Mouse (Mus musculus) gastrocnemius, postnatal 25 days (tissue): ENCODE data around the gene Cox6b2. TPM values are rescaled to one million over a fixed set of nuclear protein-coding genes. Genes with fewer than 3 reads are reported as not detected.

Source experiments
- DNase-seq: peaks from one replicate; pipeline ENCODE4 v3.0.0; 2022
- total RNA-seq, 2 experiments: library from RNA; stranded (reverse); gene quantifications; 1 replicate in 1 of 2; 2 replicates in 1 of 2; pipeline ENCODE4 v1.2.3; 2021

The Cox6b2 gene
- total RNA-seq, 2 experiments from 2014 or later = 1.4 to 2.2 TPM

GRCm38 (mm10) chr7:4719276-4719675 lies 33.6 kb downstream of the Cox6b2 start:
- no peak for DNase-seq

- DNase-seq = no peak
Observed at GRCm38 (mm10) chr7:4716955-4717354, 35.9 kb downstream of the Cox6b2 start.

GRCm38 (mm10) chr7:4712594-4712993 lies 40.3 kb downstream of the Cox6b2 start:
- DNase-seq = no peak

GRCm38 (mm10) chr7:4705098-4705497 lies 47.8 kb downstream of the Cox6b2 start:
- DNase-seq = no peak

GRCm38 (mm10) chr7:4703195-4703594 lies 49.7 kb downstream of the Cox6b2 start:
- DNase-seq = no peak

- peak; percentile 30 for DNase-seq
Observed at GRCm38 (mm10) chr7:4702334-4702733, 50.6 kb downstream of the Cox6b2 start.

Other genes starting within 250 kb of the Cox6b2 start
- gene Tnnt1, start 236.7 kb downstream of the Cox6b2 start, total RNA-seq = 100 to 1,000 TPM; 151 to 768 TPM
- under 1 TPM in 1 of 2 experiments, not detected in 1; 0.29 TPM for gene Tnni3, start 228.9 kb downstream of the Cox6b2 start, total RNA-seq
- not detected for gene Dnaaf3, start 220.6 kb downstream of the Cox6b2 start, total RNA-seq
- under 1 TPM in 1 of 2 experiments, not detected in 1; 0.16 TPM for gene Syt5, start 205.6 kb downstream of the Cox6b2 start, total RNA-seq
- not detected for gene Ptprh, start 149.1 kb downstream of the Cox6b2 start, total RNA-seq
- gene Tmem86b, start 121.7 kb downstream of the Cox6b2 start, total RNA-seq = 1 to 10 TPM; 2.4 to 3.0 TPM
- 10 to 100 TPM; 41.8 to 46.2 TPM for gene Ppp6r1, start 94.1 kb downstream of the Cox6b2 start, total RNA-seq
- gene Hspbp1, start 68.0 kb downstream of the Cox6b2 start, total RNA-seq = 10 to 100 TPM; 21.8 to 23.1 TPM
- 1 to 10 TPM; 1.4 to 1.7 TPM for gene Brsk1, start 62.5 kb downstream of the Cox6b2 start, total RNA-seq
- gene Tmem150b, start 27.8 kb downstream of the Cox6b2 start, total RNA-seq = under 1 TPM in 1 of 2 experiments, not detected in 1; 0.23 TPM
- 10 to 100 TPM; 10.7 to 12.3 TPM for gene Kmt5c, start 13.0 kb downstream of the Cox6b2 start, total RNA-seq
- not detected for gene Fam71e2, start 18.2 kb upstream of the Cox6b2 start, total RNA-seq
- gene Il11, start 29.8 kb upstream of the Cox6b2 start, total RNA-seq = not detected
- gene Tmem190, start 29.8 kb upstream of the Cox6b2 start, total RNA-seq = not detected
- gene Tmem238, start 36.6 kb upstream of the Cox6b2 start, total RNA-seq = 1 to 10 TPM; 6.3 to 6.4 TPM
- 100 to 1,000 TPM; 442 to 471 TPM for gene Rpl28, start 39.8 kb upstream of the Cox6b2 start, total RNA-seq
- gene Ube2s, start 59.5 kb upstream of the Cox6b2 start, total RNA-seq = 10 to 100 TPM; 65.5 to 67.9 TPM
- not detected for gene Shisa7, start 91.6 kb upstream of the Cox6b2 start, total RNA-seq
- gene Isoc2b, start 117.2 kb upstream of the Cox6b2 start, total RNA-seq = 1 to 10 TPM; 4.3 to 4.5 TPM
- 10 to 100 TPM; 21.4 to 24.3 TPM for gene Isoc2a, start 124.1 kb upstream of the Cox6b2 start, total RNA-seq
- under 1 TPM; 0.21 to 0.36 TPM for gene Gm36210, start 153.4 kb upstream of the Cox6b2 start, total RNA-seq
- gene Zfp628, start 162.1 kb upstream of the Cox6b2 start, total RNA-seq = 1 to 10 TPM; 6.8 to 8.3 TPM
- gene Nat14, start 168.9 kb upstream of the Cox6b2 start, total RNA-seq = 1 to 10 TPM; 3.7 to 5.2 TPM
- 10 to 100 TPM; 10.1 to 11.6 TPM for gene Ssc5d, start 172.7 kb upstream of the Cox6b2 start, total RNA-seq
- gene Sbk2, start 211.3 kb upstream of the Cox6b2 start, total RNA-seq = 10 to 100 TPM; 29.0 to 60.0 TPM
- 1 to 10 TPM in 1 of 2 experiments, under 1 TPM in 1; 0.49 to 3.1 TPM for gene Sbk3, start 218.1 kb upstream of the Cox6b2 start, total RNA-seq
- gene Zfp579, start 243.1 kb upstream of the Cox6b2 start, total RNA-seq = 10 to 100 TPM; 10.2 to 14.9 TPM